Mouse (Mus musculus): ENCODE data around the gene Loxl3. TPM values are rescaled to one million over a fixed set of nuclear protein-coding genes. Genes with fewer than 3 reads are reported as not detected.
A peak's percentile ranks its signal among the peaks of the same experiment; 100 is the strongest.

Loxl3 gene
- polyA plus RNA-seq, 1 experiment from 2014 or later: 5.9 TPM

GRCm38 (mm10) chr6:83058725-83059124, 24.8 kb downstream of the Loxl3 start:
- Histone ChIP-seq H3K9me3 (no peaks in the 10 kb centered on the region), H3K4me2 (no peak overlapping the region), H3K36me3 (peaks cover 24% of the 10 kb centered on the region), H3K27ac (no peak overlapping the region), H3K27me3 (peaks cover 44% of the 10 kb centered on the region), H3K4me1 (replicated peaks) (peaks cover 16% of the 10 kb centered on the region), H3K9ac (0 out of 2 replicates have a peak overlapping the region, but pooled peaks have one; percentile 13), H3K4me3 (no peak overlapping the region)
- WGBS: 87% methylated on average over 2 of the region's 2 CpGs
- no peak for ATAC-seq (ENCODE audit: low FRiP score)

- Histone ChIP-seq H3K9ac (no peak overlapping the region), H3K9me3 (no peaks in the 10 kb centered on the region), H3K4me1 (replicated peaks) (peaks cover 23% of the 10 kb centered on the region), H3K27ac (no peak overlapping the region), H3K4me2 (no peak overlapping the region), H3K27me3 (peaks cover 99% of the 10 kb centered on the region), H3K36me3 (no peaks in the 10 kb centered on the region), H3K4me3 (no peak overlapping the region)
- ATAC-seq (ENCODE audit: low FRiP score): no peak
- WGBS: 49% methylated on average over 8 of the region's 8 CpGs
Observed at GRCm38 (mm10) chr6:83065995-83066394, 32.0 kb downstream of the Loxl3 start.

GRCm38 (mm10) chr6:83066441-83066840, 32.5 kb downstream of the Loxl3 start:
- no peak overlapping the region for H3K4me2 ChIP-seq
- H3K4me3 ChIP-seq: no peak overlapping the region
- no peak overlapping the region for H3K9ac ChIP-seq
- ATAC-seq (ENCODE audit: low FRiP score): no peak
- peaks cover 99% of the 10 kb centered on the region for H3K27me3 ChIP-seq
- 29% methylated on average over 6 of the region's 6 CpGs for WGBS
- H3K36me3 ChIP-seq: no peaks in the 10 kb centered on the region
- no peak overlapping the region for H3K27ac ChIP-seq
- H3K9me3 ChIP-seq: no peaks in the 10 kb centered on the region
- peaks cover 27% of the 10 kb centered on the region for H3K4me1 ChIP-seq (replicated peaks)

GRCm38 (mm10) chr6:83068221-83068620, 34.2 kb downstream of the Loxl3 start:
- Histone ChIP-seq H3K4me3 (peak overlapping the region; percentile 23), H3K4me2 (no peak overlapping the region), H3K4me1 (replicated peaks) (peaks cover 28% of the 10 kb centered on the region), H3K9ac (no peak overlapping the region), H3K27ac (no peak overlapping the region), H3K27me3 (peaks cover 99% of the 10 kb centered on the region), H3K36me3 (no peaks in the 10 kb centered on the region), H3K9me3 (no peaks in the 10 kb centered on the region)
- 3% methylated on average over 8 of the region's 8 CpGs for WGBS
- ATAC-seq (ENCODE audit: low FRiP score): no peak

- WGBS: 1% methylated on average over 71 of the region's 81 CpGs
- Histone ChIP-seq H3K9ac (0 out of 2 replicates have a peak overlapping the region, but pooled peaks have one; percentile 9), H3K36me3 (no peaks in the 10 kb centered on the region), H3K4me1 (replicated peaks) (peaks cover 28% of the 10 kb centered on the region), H3K27me3 (peaks cover 99% of the 10 kb centered on the region), H3K4me3 (peak overlapping the region; percentile 23), H3K9me3 (no peaks in the 10 kb centered on the region), H3K4me2 (peak overlapping the region; percentile 36; the same call in 1 of the 2 replicates), H3K27ac (no peak overlapping the region)
- no peak for ATAC-seq (ENCODE audit: low FRiP score)
Observed at GRCm38 (mm10) chr6:83068706-83069487, 34.9 kb downstream of the Loxl3 start.

GRCm38 (mm10) chr6:83069488-83070246, 35.7 kb downstream of the Loxl3 start:
- H3K4me2 ChIP-seq: peak overlapping the region; percentile 11; the same call in 1 of the 2 replicates

GRCm38 (mm10) chr6:83070247-83070310, 36.1 kb downstream of the Loxl3 start, which contains the start of gene Tlx2:
Gene Tlx2, minus strand, starts transcription at chr6:83070293.
- Histone ChIP-seq H3K4me3 (peak within 1 kb of the TSS; percentile 23), H3K27ac (no peak within 1 kb of the TSS), H3K4me1 (replicated peaks) (peaks cover 28% of the 10 kb centered on the region), H3K9me3 (no peaks in the 10 kb centered on the region), H3K9ac (no peak within 1 kb of the TSS), H3K27me3 (peaks cover 99% of the 10 kb centered on the region), H3K36me3 (no peaks in the 10 kb centered on the region), H3K4me2 (peak within 1 kb of the TSS; percentile 11; the same call in 1 of the 2 replicates)
- no peak for ATAC-seq (ENCODE audit: low FRiP score)
- WGBS: 0% methylated on average over 9 of the region's 10 CpGs

More at GRCm38 (mm10) chr6:83069488-83070246, 35.7 kb downstream of the Loxl3 start:
- Histone ChIP-seq H3K27me3 (peaks cover 99% of the 10 kb centered on the region), H3K9me3 (no peaks in the 10 kb centered on the region), H3K27ac (no peak overlapping the region), H3K9ac (no peak overlapping the region), H3K4me3 (peak overlapping the region; percentile 21), H3K36me3 (no peaks in the 10 kb centered on the region), H3K4me1 (replicated peaks) (peaks cover 28% of the 10 kb centered on the region)
- ATAC-seq (ENCODE audit: low FRiP score): no peak
- 2% methylated on average over 66 of the region's 69 CpGs for WGBS

GRCm38 (mm10) chr6:83070311-83071219, 36.6 kb downstream of the Loxl3 start:
- H3K4me1 ChIP-seq (replicated peaks): peaks cover 28% of the 10 kb centered on the region
- no peak overlapping the region for H3K27ac ChIP-seq
- peaks cover 99% of the 10 kb centered on the region for H3K27me3 ChIP-seq
- no peak; the same call in 1 of the 2 replicates for ATAC-seq (ENCODE audit: low FRiP score)
- no peak overlapping the region for H3K9ac ChIP-seq
- H3K9me3 ChIP-seq: no peaks in the 10 kb centered on the region
- H3K4me2 ChIP-seq: peak overlapping the region; percentile 11; the same call in 1 of the 2 replicates
- H3K4me3 ChIP-seq: peak overlapping the region; percentile 21
- no peaks in the 10 kb centered on the region for H3K36me3 ChIP-seq
- under 1% methylated on average over 56 of the region's 58 CpGs for WGBS

GRCm38 (mm10) chr6:83071220-83071619, 37.2 kb downstream of the Loxl3 start:
- Histone ChIP-seq H3K4me1 (replicated peaks) (peaks cover 28% of the 10 kb centered on the region), H3K4me3 (0 out of 2 replicates have a peak overlapping the region, but pooled peaks have one; percentile 4), H3K9ac (no peak overlapping the region), H3K9me3 (no peaks in the 10 kb centered on the region), H3K36me3 (no peaks in the 10 kb centered on the region), H3K4me2 (no peak overlapping the region), H3K27ac (no peak overlapping the region), H3K27me3 (peaks cover 99% of the 10 kb centered on the region)
- WGBS: 0% methylated on average over 24 of the region's 24 CpGs
- ATAC-seq (ENCODE audit: low FRiP score): no peak

GRCm38 (mm10) chr6:83074979-83075378, 41.0 kb downstream of the Loxl3 start:
- no peaks in the 10 kb centered on the region for H3K36me3 ChIP-seq
- no peak overlapping the region for H3K4me3 ChIP-seq
- no peak overlapping the region for H3K27ac ChIP-seq
- no peak overlapping the region for H3K9ac ChIP-seq
- no peak overlapping the region for H3K4me2 ChIP-seq
- H3K9me3 ChIP-seq: no peaks in the 10 kb centered on the region
- ATAC-seq (ENCODE audit: low FRiP score): no peak
- H3K4me1 ChIP-seq (replicated peaks): peaks cover 33% of the 10 kb centered on the region
- 25% methylated on average over 2 of the region's 2 CpGs for WGBS
- H3K27me3 ChIP-seq: peaks cover 72% of the 10 kb centered on the region

GRCm38 (mm10) chr6:83077630-83078323, 43.8 kb downstream of the Loxl3 start, which contains the start of gene Pcgf1:
Gene Pcgf1, plus strand, starts transcription at chr6:83077869.
- WGBS: under 1% methylated on average over 54 of the region's 54 CpGs
- peaks cover 25% of the 10 kb centered on the region for H3K4me1 ChIP-seq (replicated peaks)
- H3K27ac ChIP-seq: peak within 1 kb of the TSS; percentile 94
- peaks cover 23% of the 10 kb centered on the region for H3K36me3 ChIP-seq
- H3K4me2 ChIP-seq: peak within 1 kb of the TSS; percentile 94
- ATAC-seq (ENCODE audit: low FRiP score): peak; percentile 84
- H3K4me3 ChIP-seq: peak within 1 kb of the TSS; percentile 77
- no peaks in the 10 kb centered on the region for H3K9me3 ChIP-seq
- H3K9ac ChIP-seq: peak within 1 kb of the TSS; percentile 88
- H3K27me3 ChIP-seq: peaks cover 56% of the 10 kb centered on the region

Measured in hindbrain, embryonic 13.5 days (tissue).